Mouse (Mus musculus) small intestine, adult 2 months (tissue): Measurements from ENCODE around the gene Gjc1.

Experiments used
- CTCF ChIP-seq: fragments of 200-500 bp; IDR thresholded peaks from 2 replicates; pipeline ENCODE4 v1.5.1; 2012; ENCODE audit warnings: low read depth, mild to moderate bottlenecking, control low read depth, inconsistent platforms, low read length, moderate library complexity, mixed read lengths; ENCODE audit not compliant: insufficient replicate concordance, insufficient read length; ENCODE audit errors: extremely low read depth
- POLR2A ChIP-seq: fragments of 200-500 bp; IDR thresholded peaks from 2 replicates; pipeline ENCODE4 v1.6.1; 2012; ENCODE audit warnings: low read depth, mild to moderate bottlenecking, control low read depth, inconsistent platforms, low read length, moderate library complexity

DNA sequence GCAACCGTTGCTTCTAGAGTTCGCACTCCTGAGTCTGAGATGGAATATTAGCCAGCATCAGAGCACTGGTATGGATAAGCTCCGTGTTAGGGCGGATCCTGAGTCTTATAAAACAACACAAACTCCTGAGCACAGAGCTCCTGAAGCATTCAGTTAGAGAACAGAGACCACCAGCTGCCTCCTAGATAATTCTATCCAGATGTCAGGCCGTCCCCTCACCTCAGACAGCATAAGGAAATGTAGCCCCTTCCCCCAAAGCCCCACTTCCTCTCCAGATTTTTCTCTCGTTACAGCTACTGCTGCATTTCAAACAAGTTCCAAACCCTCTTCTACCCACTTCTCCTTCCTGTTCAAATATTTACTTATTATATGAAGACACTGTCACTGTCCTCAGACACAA lies 36.4 kb upstream of the Gjc1 start:
- TF ChIP-seq CTCF = no peak
- no peak for TF ChIP-seq POLR2A
